Mouse (Mus musculus): Measurements from ENCODE around the gene Vash2. TPM values are rescaled to one million over a fixed set of nuclear protein-coding genes. Genes with fewer than 3 reads are reported as not detected.
A peak's percentile ranks its signal among the peaks of the same experiment; 100 is the strongest.
"Not testable (repeated sequence)": the region's sequence is repeated elsewhere in the genome, so short reads cannot be mapped to it uniquely, and the experiment has no call there.

Gene Vash2
- total RNA-seq, 2 experiments from 2014 or later: 41.2 to 43.6 TPM

DNA sequence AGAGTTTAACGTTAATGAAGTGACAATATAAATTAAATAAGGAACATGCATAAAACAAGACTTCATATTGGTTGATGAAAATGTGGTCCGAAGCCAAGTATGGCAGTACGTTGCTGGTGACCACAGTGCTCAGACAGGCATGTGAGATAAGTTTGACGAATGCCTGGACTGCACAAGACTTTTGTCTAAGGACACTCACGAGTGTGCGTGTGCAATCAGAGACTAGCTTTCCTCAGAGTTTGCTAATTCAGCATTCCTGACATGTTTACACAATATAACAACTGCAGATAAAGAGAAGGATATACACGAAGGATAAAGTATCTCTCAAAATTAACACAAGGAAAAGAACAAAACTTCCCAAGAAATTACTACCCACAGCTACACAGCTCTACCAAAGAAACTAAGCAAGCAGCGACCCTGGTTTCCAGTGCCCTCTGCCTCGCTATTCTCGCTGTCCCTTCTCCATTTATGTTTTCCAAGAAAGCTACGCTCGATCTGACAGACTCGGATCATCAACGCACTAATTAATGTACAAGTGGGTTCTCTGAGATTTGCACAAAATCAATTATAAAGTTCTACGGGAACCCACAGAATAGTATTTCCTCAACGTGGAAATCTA lies 51.2 kb downstream of the Vash2 start:
- no peak for DNase-seq (ENCODE audit: low spot score in 2 of 2)

DNA sequence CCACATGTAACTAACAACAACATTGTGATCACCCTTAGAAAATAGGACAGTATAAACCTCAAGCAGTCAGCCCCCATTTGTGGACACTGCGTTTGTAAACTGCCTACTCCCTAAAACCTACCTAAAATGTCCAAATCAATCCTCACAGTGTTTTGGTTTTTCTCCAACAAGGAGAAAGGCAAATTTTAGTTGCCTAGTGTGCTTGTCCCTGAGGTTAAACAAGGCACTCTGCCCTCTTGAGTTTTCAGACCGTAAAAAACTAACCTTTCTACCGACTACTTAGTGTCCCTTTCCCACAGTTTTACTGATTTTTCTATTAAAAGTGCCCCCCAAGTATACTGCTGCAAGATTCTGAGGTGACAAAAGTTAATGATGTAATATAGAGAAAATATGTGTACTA lies 51.8 kb downstream of the Vash2 start:
- DNase-seq (ENCODE audit: low spot score in 2 of 2): no peak

DNA sequence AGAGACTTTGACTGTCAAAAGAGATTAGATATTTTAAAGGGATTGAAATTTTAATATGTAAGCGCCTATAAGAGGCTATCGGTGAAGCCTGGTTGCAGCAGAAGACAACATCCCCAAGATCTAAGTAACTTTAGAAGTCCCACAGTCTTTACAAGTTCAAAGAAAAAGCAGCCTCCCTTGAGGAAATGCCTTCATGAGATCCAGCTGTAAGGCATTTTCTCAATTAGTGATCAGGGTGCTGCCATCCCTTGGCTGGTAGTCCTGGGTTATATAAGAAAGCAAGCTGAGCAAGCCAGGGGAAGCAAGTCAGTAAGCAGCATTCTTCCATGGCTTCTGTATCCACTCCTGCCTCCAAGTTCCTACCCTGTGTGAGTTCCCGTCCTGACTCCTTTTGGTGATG lies 54.3 kb downstream of the Vash2 start, which contains the start of gene Angel2:
Angel2 (plus strand) TSS at position 301 of the 400 bp plus-strand sequence.
- not testable (repeated sequence) for DNase-seq (ENCODE audit: low spot score in 2 of 2)

DNA sequence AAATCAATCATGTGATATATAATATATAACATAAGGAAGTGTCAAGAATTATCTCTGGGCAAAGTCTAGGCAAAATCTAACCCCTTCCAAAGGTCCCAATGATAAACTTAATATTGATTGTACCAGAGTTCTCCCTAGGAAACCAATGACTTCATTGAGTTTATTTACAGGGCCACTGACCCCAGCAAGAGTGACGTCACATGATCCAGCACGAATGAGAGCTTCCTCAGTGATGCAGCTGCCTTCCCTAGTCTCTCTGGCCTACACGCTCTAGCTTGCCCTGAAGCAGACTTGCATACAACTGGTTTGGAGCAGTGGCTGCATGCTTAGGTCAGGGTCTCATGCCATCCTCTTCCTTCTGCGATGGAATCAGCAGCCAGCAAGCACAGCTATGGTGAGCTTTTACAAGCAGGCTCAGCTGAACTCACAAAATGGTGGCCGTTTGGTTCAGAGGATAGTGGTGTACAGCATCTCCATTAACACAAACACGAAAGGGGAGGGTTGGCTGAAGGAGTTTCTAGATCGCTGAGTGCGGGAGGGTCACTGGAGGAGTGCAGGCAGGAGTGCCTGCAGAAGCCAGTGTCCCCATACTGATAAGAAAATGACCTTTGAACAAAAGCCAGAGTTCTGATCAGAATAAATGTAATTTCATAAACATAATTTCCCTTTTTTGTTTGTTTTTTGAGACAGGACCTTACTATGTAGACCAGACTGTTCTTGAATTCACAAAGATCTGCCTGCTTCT lies 59.2 kb downstream of the Vash2 start:
- DNase-seq (ENCODE audit: low spot score in 2 of 2): no peak

DNA sequence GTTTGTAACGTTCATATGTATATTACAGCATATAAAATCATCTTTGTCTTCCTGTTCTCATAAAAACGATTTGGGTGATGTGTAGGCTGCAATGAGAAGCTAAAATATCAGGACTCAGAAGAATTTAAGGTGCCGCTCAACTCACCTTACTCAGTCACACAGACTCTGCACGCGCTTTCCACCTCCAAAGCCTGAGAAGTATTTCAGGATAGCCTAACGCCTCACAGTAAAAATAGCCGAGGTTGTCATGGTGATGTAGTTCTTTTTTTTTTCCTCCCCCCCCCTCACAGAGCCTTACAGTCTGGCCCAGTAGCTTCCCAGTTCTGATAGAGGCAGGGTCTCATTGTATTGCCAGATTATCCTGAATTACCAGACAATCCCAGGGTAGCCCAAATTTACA lies 60.2 kb downstream of the Vash2 start:
- DNase-seq (ENCODE audit: low spot score in 2 of 2): no peak

DNA sequence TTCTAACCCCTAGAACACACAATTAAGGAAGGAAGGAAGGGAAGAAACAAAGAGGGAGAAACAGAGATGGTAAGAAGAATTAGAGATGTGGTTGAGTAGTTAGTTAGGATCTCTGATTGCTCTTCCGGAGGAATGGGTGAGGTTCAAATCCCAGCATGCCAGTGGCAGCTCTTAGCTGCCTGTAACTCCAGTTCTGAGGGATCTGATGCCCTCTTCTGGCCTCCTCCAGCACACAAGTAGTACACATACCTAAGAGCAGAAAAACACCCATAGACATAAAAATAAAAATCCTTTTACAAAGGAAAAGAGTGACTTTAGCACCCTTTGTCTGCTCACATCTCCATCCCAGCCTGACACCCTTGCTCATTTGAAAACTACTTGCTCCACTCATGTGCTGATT lies 66.5 kb downstream of the Vash2 start:
- DNase-seq (ENCODE audit: low spot score in 2 of 2): no peak

DNA sequence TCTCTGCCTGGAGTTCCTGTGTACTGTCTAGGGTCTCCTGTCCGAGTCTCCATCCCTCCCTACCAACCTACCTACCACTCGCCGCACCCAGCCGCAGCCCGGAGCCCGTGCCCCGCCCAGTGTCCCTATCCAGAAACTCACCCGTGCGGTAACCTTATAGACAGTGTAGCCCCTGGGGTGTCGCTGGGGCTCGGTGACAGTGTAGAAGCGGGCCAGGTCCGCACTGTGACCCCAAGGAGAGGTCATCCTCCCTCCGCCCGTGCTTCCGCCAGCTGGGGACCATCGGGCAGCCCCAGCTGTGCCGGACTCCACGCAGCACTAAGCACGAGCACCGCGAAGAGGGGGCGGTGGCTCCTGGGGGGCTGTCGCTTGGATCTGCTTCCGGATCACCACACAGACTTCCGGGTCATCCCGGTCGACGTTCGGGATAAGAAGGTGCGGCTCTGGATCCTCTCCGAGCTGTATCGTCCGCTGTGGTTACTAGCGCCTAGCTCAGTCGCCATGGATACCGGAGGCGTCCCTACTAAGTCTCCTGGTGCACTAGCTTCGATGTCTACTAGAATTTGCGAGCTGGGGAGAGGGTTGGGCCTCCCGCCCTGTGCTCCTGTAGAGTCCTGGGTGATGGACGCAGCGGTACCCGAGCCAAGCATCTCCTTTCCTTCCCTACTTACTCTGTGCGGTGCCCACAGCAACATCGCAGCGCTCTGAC lies 67.5 kb downstream of the Vash2 start, which contains the start of gene Rps6kc1:
Rps6kc1 (minus strand) TSS at position 356 of the 709 bp plus-strand sequence.
- peak; percentile 77 to 89 for DNase-seq (ENCODE audit: low spot score in 2 of 2)

DNA sequence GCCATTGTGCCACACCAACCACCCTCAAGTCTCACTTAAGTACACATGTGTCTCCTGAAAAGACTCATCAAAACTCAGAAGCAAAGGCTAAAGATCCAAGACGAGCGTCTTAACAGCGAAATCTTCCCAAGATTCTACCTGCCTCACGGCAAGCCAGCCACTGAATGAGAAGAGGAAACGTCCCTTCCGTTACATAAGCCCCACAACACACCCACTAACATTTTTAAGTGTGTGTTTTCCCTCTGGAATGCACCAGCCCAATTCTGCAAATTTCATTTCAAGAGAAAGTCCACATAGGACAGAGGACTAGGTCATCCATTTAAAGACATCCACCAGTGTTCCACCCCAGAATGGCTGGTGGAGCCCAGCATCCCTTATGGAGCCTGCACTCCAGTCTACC lies 68.3 kb downstream of the Vash2 start:
- DNase-seq (ENCODE audit: low spot score in 2 of 2): no peak

DNA sequence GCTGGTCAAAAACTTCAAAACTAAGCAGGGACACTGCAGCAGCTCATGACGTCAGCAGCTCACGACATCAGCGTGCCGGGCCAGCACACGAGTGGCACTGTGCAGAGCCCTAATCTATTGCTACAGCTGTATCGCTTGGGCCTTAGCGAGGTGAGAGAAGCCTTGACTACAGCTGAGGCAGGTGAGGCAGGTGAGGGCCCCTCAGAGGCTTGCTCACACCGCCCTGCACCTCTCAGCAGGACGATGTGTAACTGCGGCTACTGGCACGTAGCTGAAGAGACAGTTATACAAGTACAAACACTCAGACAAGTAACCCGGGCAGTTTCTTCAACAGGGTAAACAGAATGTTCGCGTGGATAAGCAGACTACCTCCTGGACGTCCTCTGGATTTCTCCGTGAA lies 74.4 kb downstream of the Vash2 start:
- DNase-seq (ENCODE audit: low spot score in 2 of 2): no peak

DNA sequence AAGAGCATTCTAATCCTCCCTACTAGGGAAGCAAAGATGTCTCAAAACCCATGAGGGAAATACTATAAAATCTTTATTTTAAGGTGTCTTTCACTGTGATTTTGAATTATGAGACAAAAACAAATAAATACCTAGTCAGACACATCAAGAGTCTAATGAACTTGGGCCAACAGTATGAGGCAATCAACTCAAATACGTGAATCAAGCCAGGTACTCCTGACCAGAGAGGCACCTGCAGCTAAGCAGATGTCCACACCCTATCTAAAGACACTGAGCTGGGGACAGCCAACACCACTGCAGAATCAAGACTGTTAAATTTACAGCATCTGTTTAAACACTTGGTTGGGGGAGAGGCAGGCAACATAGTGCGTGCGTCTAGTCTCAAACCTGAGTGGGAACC lies 75.0 kb downstream of the Vash2 start:
- no peak for DNase-seq (ENCODE audit: low spot score in 2 of 2)

DNA sequence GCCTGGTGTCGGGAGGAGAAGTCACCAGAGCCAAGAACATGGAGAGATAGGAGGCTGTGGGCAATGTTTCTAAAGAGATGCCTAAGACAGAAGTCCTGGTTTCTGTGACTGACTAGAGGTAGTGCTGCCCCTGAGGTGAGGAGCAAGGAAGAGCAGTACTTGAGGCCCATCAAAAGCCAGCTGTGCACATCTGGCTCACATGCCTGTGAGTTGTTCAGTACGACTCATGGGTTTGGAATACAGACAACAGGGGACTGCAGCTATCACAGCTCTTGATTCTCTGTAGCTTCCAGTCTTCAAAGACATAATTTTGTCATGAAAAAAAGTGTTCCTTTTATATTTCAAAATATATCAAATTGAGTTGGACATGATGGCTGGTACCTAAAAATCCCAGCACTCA lies 78.0 kb downstream of the Vash2 start:
- no peak for DNase-seq (ENCODE audit: low spot score in 2 of 2)

DNA sequence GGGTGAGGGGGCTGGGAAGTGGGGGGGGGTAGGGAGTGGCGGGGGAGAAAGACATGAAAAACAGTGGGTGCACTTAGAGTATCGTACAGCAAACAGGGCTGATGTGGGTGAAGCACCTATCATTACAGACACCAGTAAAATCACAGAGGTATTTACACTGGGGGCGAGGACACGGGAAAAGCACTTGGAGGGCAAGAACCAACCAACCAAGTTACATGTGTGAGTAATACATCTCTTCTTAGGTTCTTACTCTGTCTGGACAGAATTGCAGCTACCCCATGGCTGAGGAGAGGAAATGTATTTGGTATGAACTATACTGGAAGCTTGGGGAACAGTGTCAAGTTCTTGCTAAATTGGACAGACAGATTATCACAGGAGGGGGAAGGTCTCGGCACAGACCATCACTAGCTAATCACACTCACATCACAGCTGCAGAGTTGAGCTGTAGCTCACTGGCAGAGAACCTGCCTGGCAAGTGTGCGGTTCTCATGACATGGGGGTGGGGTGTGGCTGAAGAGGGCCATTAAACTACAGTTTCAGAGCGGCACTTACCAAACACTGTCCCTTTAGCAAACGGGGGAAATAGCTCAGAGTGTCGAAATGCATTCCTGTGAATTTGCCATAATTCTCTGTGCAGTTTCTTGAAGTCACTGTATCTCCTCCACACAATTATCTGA lies 80.1 kb downstream of the Vash2 start:
- DNase-seq (ENCODE audit: low spot score in 2 of 2): peak in 1 of 2 experiments; percentile 15

DNA sequence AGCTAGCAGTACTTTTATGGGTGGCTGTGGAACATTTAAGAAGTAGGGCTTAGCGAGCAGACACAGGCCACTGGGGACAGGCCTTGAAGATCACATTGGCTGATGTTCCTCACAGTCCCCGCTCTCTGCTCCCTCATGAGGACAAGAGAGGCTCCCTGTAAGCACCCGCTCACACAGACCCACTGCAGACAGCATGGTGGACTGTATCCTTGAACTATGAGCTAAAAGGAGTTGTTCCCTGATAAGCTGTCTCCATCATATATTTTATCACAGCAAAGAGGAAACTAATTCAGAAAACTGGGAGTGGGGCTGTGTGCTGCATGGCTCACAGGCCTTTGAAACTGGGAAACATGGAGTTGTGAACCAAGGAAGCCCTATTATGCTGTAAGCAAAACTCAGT lies 80.9 kb downstream of the Vash2 start:
- no peak for DNase-seq (ENCODE audit: low spot score in 2 of 2)

Other genes starting within 250 kb of the Vash2 start
- 10 to 100 TPM; 24.1 to 28.2 TPM for gene Rps6kc1, start 67.5 kb downstream of the Vash2 start, total RNA-seq (2021)
- 10 to 100 TPM; 30.0 to 41.6 TPM for gene Angel2, start 54.2 kb downstream of the Vash2 start, total RNA-seq (2021)
- 10 to 100 TPM in 1 of 2 experiments, 1 to 10 TPM in 1; 9.2 to 11.7 TPM for gene Flvcr1, start 46.9 kb upstream of the Vash2 start, total RNA-seq (2021)
- gene Spata45, start 57.3 kb upstream of the Vash2 start, total RNA-seq (2021): not detected
- 10 to 100 TPM; 21.4 to 23.1 TPM for gene Tatdn3, start 83.6 kb upstream of the Vash2 start, total RNA-seq (2021)
- gene Nsl1, start 83.7 kb upstream of the Vash2 start, total RNA-seq (2021): 1 to 10 TPM; 3.9 to 4.5 TPM
- gene Batf3, start 118.6 kb upstream of the Vash2 start, total RNA-seq (2021): 1 to 10 TPM in 1 of 2 experiments, under 1 TPM in 1; 0.47 to 2.7 TPM
- gene Fam71a, start 185.5 kb upstream of the Vash2 start, total RNA-seq (2021): not detected
- gene Atf3, start 238.7 kb upstream of the Vash2 start, total RNA-seq (2021): 10 to 100 TPM in 1 of 2 experiments, 1 to 10 TPM in 1; 9.7 to 13.9 TPM

Measured in gastrocnemius, postnatal 4 days (tissue).